ENCODE assay signal across 8 mouse cellular contexts in the genomic region with DNA sequence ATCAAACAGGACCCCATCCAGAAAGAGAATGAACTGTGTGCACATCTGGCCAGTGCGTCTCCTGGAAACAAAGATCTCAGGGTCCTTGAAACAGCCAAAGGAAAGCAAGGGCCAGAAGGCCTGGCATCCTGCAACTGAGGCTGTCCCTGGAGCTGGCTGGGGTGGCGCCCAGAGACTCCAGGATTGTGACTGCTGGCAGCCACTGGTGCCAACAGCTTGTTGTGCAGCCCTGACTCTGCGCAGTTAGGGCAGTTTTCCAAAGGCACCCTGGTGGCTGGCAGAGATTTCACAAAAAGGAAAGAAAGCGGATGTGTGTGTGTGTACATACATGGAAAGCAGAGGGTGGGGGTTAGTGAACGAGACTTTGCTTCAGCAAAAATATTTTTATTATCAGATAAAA. TPM values are rescaled to one million over a fixed set of nuclear protein-coding genes. Genes with fewer than 3 reads are reported as not detected.
A peak's percentile ranks its signal among the peaks of the same experiment; 100 is the strongest.
DNase-seq lines count a peak whose midpoint lies in the region; ATAC-seq and TF ChIP-seq lines count a peak whose summit lies in the region.

No protein-coding gene starts in this region.

- WGBS in kidney, embryonic 16.5 days = 83% methylated on average over 5 of the region's 5 CpGs
- 67% methylated on average over 5 of the region's 5 CpGs for WGBS in heart, postnatal 0 days
- WGBS in liver, postnatal 0 days (ENCODE audit: insufficient replicate concordance) = 84% methylated on average over 5 of the region's 5 CpGs

- intact Hi-C loops in left cerebral cortex, postnatal 25 days (cut with DNase I) = no loop called here

- no peaks in the 10 kb centered on the region for H3K27me3 ChIP-seq in kidney, embryonic 16.5 days (ENCODE audit: insufficient read depth, low read length)
- H3K27me3 ChIP-seq in heart, postnatal 0 days (ENCODE audit: control insufficient read depth, insufficient read depth, low read length) = no peaks in the 10 kb centered on the region
- H3K27me3 ChIP-seq in liver, postnatal 0 days (ENCODE audit: insufficient read depth, low read length) = no peaks in the 10 kb centered on the region

- no peak overlapping the region for H3K4me2 ChIP-seq in kidney, embryonic 16.5 days (replicated peaks; ENCODE audit: low read depth, low read length)
- H3K4me2 ChIP-seq in heart, postnatal 0 days (ENCODE audit: low read depth, low read length) = no peak overlapping the region
- H3K4me2 ChIP-seq in liver, postnatal 0 days (ENCODE audit: low read depth, low read length) = no peak overlapping the region

- TF ChIP-seq CTCF in heart, postnatal 0 days (IDR thresholded peaks at IDR 0.05; ENCODE audit: low read depth) = no peak
- TF ChIP-seq CTCF in liver, postnatal 0 days (IDR thresholded peaks at IDR 0.05; ENCODE audit: low read depth) = no peak

- H3K4me3 ChIP-seq in kidney, embryonic 16.5 days (ENCODE audit: low read length) = no peak overlapping the region
- no peak overlapping the region for H3K4me3 ChIP-seq in heart, postnatal 0 days (ENCODE audit: low read depth, low read length)
- no peak overlapping the region for H3K4me3 ChIP-seq in liver, postnatal 0 days (ENCODE audit: low read depth, low read length)

- no peak overlapping the region for H3K27ac ChIP-seq in kidney, embryonic 16.5 days (ENCODE audit: low read length)
- no peak overlapping the region for H3K27ac ChIP-seq in heart, postnatal 0 days (ENCODE audit: low read depth)
- no peak overlapping the region for H3K27ac ChIP-seq in liver, postnatal 0 days (ENCODE audit: low read depth)

- ATAC-seq in kidney, embryonic 16.5 days (ENCODE audit: low FRiP score, low TSS enrichment) = no peak
- peak; percentile 36; the same call in 1 of the 2 replicates for ATAC-seq in heart, postnatal 0 days (ENCODE audit: insufficient read depth, low read depth)
- no peak for ATAC-seq in liver, postnatal 0 days

- H3K4me1 ChIP-seq in kidney, embryonic 16.5 days (ENCODE audit: insufficient read depth, low read length) = no peaks in the 10 kb centered on the region
- no peaks in the 10 kb centered on the region for H3K4me1 ChIP-seq in heart, postnatal 0 days (ENCODE audit: control insufficient read depth, insufficient read depth)
- H3K4me1 ChIP-seq in liver, postnatal 0 days (ENCODE audit: insufficient read depth) = no peaks in the 10 kb centered on the region

- H3K36me3 ChIP-seq in kidney, embryonic 16.5 days (ENCODE audit: insufficient read depth, low read length) = peaks cover 19% of the 10 kb centered on the region; the same call in 1 of the 2 replicates
- peaks cover 20% of the 10 kb centered on the region for H3K36me3 ChIP-seq in heart, postnatal 0 days (replicated peaks; ENCODE audit: control insufficient read depth, insufficient read depth, low read length)
- H3K36me3 ChIP-seq in liver, postnatal 0 days (replicated peaks; ENCODE audit: insufficient read depth, low read length) = peaks cover 15% of the 10 kb centered on the region

- no peak for TF ChIP-seq EP300 in heart, postnatal 0 days (IDR thresholded peaks at IDR 0.05; ENCODE audit: low read depth)
- TF ChIP-seq EP300 in liver, postnatal 0 days (IDR thresholded peaks at IDR 0.05; ENCODE audit: low read depth) = no peak

- H3K9ac ChIP-seq in kidney, embryonic 16.5 days (replicated peaks; ENCODE audit: low read length) = no peak overlapping the region
- no peak overlapping the region for H3K9ac ChIP-seq in heart, postnatal 0 days (replicated peaks; ENCODE audit: low read depth, low read length)
- no peak overlapping the region for H3K9ac ChIP-seq in liver, postnatal 0 days (replicated peaks)

- peak; percentile 13 for DNase-seq in kidney, postnatal 14 days
- DNase-seq in cerebellum, postnatal 25 days = peak; percentile 70 to 82
- DNase-seq in heart, postnatal 0 days (ENCODE audit: low spot score) = no peak
- peak; percentile 26 to 65 for DNase-seq in left cerebral cortex, postnatal 25 days (ENCODE audit: low spot score in 2 of 2)
- peak; percentile 30 to 36 for DNase-seq in right cerebral cortex, postnatal 36 days (ENCODE audit: low spot score in 2 of 2)
- no peak for DNase-seq in liver, postnatal 0 days
- no peak for DNase-seq in urinary bladder, adult 2 months (ENCODE audit: low spot score)

- H3K9me3 ChIP-seq in kidney, embryonic 16.5 days (ENCODE audit: low read length) = no peaks in the 10 kb centered on the region
- no peaks in the 10 kb centered on the region for H3K9me3 ChIP-seq in heart, postnatal 0 days (replicated peaks; ENCODE audit: control insufficient read depth, low read length)
- no peaks in the 10 kb centered on the region for H3K9me3 ChIP-seq in liver, postnatal 0 days (ENCODE audit: low read length)

RNA-seq across cellular contexts. Expression of gene Shq1, which starts 10.6 kb away (rescaled TPM):
- polyA plus RNA-seq in kidney, embryonic 16.5 days (2015; fragmentation: Nextera tagmentation; extraction: Ambion mirVana) = 18.9 and 20.8 TPM in 2 replicates
- 1.4 and 3.5 TPM in 2 replicates for total RNA-seq in heart, postnatal 0 days (2014; rRNA removed; ENCODE audit: low replicate concordance)
- polyA plus RNA-seq in heart, postnatal 0 days (2015; fragmentation: Nextera tagmentation; extraction: Ambion mirVana) = 5.1 and 6.2 TPM in 2 replicates
- 1 to 10 TPM; 5.3 to 6.1 TPM for total RNA-seq in left cerebral cortex, postnatal 25 days (2021)
- polyA plus RNA-seq in liver, postnatal 0 days (2015; fragmentation: Nextera tagmentation; extraction: Ambion mirVana) = 6.4 TPM in 2 replicates
- polyA plus RNA-seq in urinary bladder, adult 2 months (2012; rRNA removed) = 5.5 and 6.9 TPM in 2 replicates

RNA-seq across cellular contexts. Expression of gene Gxylt2, which starts 44.1 kb away (rescaled TPM):
- 6.8 and 8.0 TPM in 2 replicates for polyA plus RNA-seq in kidney, embryonic 16.5 days (2015; fragmentation: Nextera tagmentation; extraction: Ambion mirVana)
- total RNA-seq in heart, postnatal 0 days (2014; rRNA removed; ENCODE audit: low replicate concordance) = 4.8 and 7.7 TPM in 2 replicates
- 2.4 and 3.1 TPM in 2 replicates for polyA plus RNA-seq in heart, postnatal 0 days (2015; fragmentation: Nextera tagmentation; extraction: Ambion mirVana)
- 1 to 10 TPM; 1.3 to 1.7 TPM for total RNA-seq in left cerebral cortex, postnatal 25 days (2021)
- 0.01 and 0.06 TPM in 2 replicates for polyA plus RNA-seq in liver, postnatal 0 days (2015; fragmentation: Nextera tagmentation; extraction: Ambion mirVana)
- 8.5 and 9.1 TPM in 2 replicates for polyA plus RNA-seq in urinary bladder, adult 2 months (2012; rRNA removed)

Comparison
In these comparisons a context has a peak if more than half of its experiments do, and no peak if none do; other contexts are left out.
1. DNase-seq: peak in kidney, postnatal 14 days (single experiment), cerebellum, postnatal 25 days (2 of 2), left cerebral cortex, postnatal 25 days (2 of 2) and right cerebral cortex, postnatal 36 days (2 of 2); none in heart, postnatal 0 days (single experiment), liver, postnatal 0 days (single experiment) and urinary bladder, adult 2 months (single experiment).